Mouse (Mus musculus): ENCODE data around the gene Rnf44.

- TF ChIP-seq CTCF (IDR thresholded peaks at IDR 0.05; ENCODE audit: low read depth, low read length) (no peak), EP300 (IDR thresholded peaks at IDR 0.05; ENCODE audit: insufficient read depth, low read depth, low read length) (no peak)
These were observed 17.7 kb downstream of the Rnf44 start for GRCm38 (mm10) chr13:54675895-54676590.
